Mouse (Mus musculus): ENCODE results near the gene Lrrc4b.

GRCm38 (mm10) chr7:44436267-44436666 lies 7.4 kb downstream of the Lrrc4b start:
- TF ChIP-seq POLR2A (IDR thresholded peaks at IDR 0.05; ENCODE audit: low read depth, low read length) (no peak), CTCF (IDR thresholded peaks at IDR 0.05; ENCODE audit: extremely low read depth, insufficient read depth, insufficient read length, insufficient replicate concordance) (no peak)

Data from spleen, adult 2 months (tissue).